Mouse (Mus musculus) liver, embryonic 14.5 days (tissue): Measurements from ENCODE around the gene 4931428F04Rik.

ENCODE experiments used
- CTCF ChIP-seq: IDR thresholded peaks from 2 replicates; pipeline ENCODE4 v1.5.1; 2016; ENCODE audit warnings: antibody characterized with exemption, low read depth, control low read depth
- EP300 ChIP-seq: IDR thresholded peaks from 2 replicates; pipeline ENCODE4 v1.6.1; 2016; ENCODE audit warnings: antibody characterized with exemption, low read depth

GRCm38 (mm10) chr8:105269461-105269947, 20.2 kb downstream of the 4931428F04Rik start, which contains the start of gene Hsf4:
- TF ChIP-seq CTCF (no peak), EP300 (no peak)
